Mouse (Mus musculus): Measurements from ENCODE around the gene Rps15a. TPM values are rescaled to one million over a fixed set of nuclear protein-coding genes. Genes with fewer than 3 reads are reported as not detected.

Rps15a gene
- polyA plus RNA-seq, 2 experiments: 1,027 to 6,071 TPM

DNA sequence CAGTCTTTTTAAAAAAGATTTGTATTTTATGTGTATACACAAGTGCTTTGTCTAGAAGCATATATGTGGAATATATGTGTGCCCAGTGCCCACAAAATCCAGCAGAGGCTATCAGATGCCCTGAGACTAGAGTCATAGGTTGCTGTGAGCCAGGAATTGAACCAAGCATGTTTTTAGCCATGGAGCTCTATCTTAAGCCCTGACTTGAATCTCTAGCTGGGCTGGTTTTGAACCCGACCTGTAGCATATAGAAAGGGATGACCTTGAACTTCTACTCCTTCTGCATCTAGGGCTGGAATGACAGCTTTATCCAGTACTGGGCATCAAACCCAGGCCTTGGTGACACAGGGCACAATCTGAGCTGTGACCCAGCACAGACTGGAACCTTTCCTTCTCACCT is 4.7 kb upstream of the Rps15a start:
- no peak overlapping the region for H3K27ac ChIP-seq (replicated peaks; ENCODE audit: low read depth, low read length)
- no peaks in the 10 kb centered on the region for H3K27me3 ChIP-seq (ENCODE audit: control insufficient read depth, insufficient read depth, low read length)
- H3K36me3 ChIP-seq (ENCODE audit: control insufficient read depth, insufficient read depth, low read length): peaks cover 65% of the 10 kb centered on the region
- no peak overlapping the region for H3K4me2 ChIP-seq (replicated peaks; ENCODE audit: low read depth, low read length, severe bottlenecking)
- WGBS: 83% methylated on average over 1 of the region's 1 CpGs
- H3K4me3 ChIP-seq (replicated peaks; ENCODE audit: low read length): no peak overlapping the region
- no peak for DNase-seq (ENCODE audit: low spot score)
- ATAC-seq (ENCODE audit: low FRiP score, low read depth): no peak
- H3K9ac ChIP-seq (ENCODE audit: low read depth, low read length, severe bottlenecking): no peak overlapping the region
- H3K9me3 ChIP-seq (ENCODE audit: control insufficient read depth, low read length): no peaks in the 10 kb centered on the region
- TF ChIP-seq POLR2A (IDR thresholded peaks at IDR 0.05; ENCODE audit: borderline replicate concordance, extremely low read depth, insufficient read depth, insufficient read length): no peak
- H3K4me1 ChIP-seq (ENCODE audit: control insufficient read depth, insufficient read depth, low read length): no peaks in the 10 kb centered on the region

- no peaks in the 10 kb centered on the region for H3K9me3 ChIP-seq (ENCODE audit: control insufficient read depth, low read length)
- H3K4me1 ChIP-seq (ENCODE audit: control insufficient read depth, insufficient read depth, low read length): no peaks in the 10 kb centered on the region
- no peak overlapping the region; the same call in 1 of the 2 replicates for H3K27ac ChIP-seq (replicated peaks; ENCODE audit: low read depth, low read length)
- no peak overlapping the region for H3K4me2 ChIP-seq (replicated peaks; ENCODE audit: low read depth, low read length, severe bottlenecking)
- no peak for DNase-seq (ENCODE audit: low spot score)
- H3K9ac ChIP-seq (ENCODE audit: low read depth, low read length, severe bottlenecking): no peak overlapping the region
- no peak overlapping the region for H3K4me3 ChIP-seq (replicated peaks; ENCODE audit: low read length)
- 71% methylated on average over 5 of the region's 5 CpGs for WGBS
- ATAC-seq (ENCODE audit: low FRiP score, low read depth): no peak
- H3K36me3 ChIP-seq (ENCODE audit: control insufficient read depth, insufficient read depth, low read length): peaks cover 64% of the 10 kb centered on the region
- no peaks in the 10 kb centered on the region for H3K27me3 ChIP-seq (ENCODE audit: control insufficient read depth, insufficient read depth, low read length)
- TF ChIP-seq POLR2A (IDR thresholded peaks at IDR 0.05; ENCODE audit: borderline replicate concordance, extremely low read depth, insufficient read depth, insufficient read length): no peak
Measured at GRCm38 (mm10) chr7:118119946-118120345, 4.0 kb upstream of the Rps15a start.

- H3K9ac ChIP-seq (ENCODE audit: low read depth, low read length, severe bottlenecking): no peak overlapping the region
- TF ChIP-seq POLR2A (IDR thresholded peaks at IDR 0.05; ENCODE audit: borderline replicate concordance, extremely low read depth, insufficient read depth, insufficient read length): no peak
- H3K27me3 ChIP-seq (ENCODE audit: control insufficient read depth, insufficient read depth, low read length): no peaks in the 10 kb centered on the region
- ATAC-seq (ENCODE audit: low FRiP score, low read depth) (no peak), DNase-seq (ENCODE audit: low spot score) (no peak)
- no peak overlapping the region for H3K4me3 ChIP-seq (replicated peaks; ENCODE audit: low read length)
- WGBS: 44% methylated on average over 2 of the region's 2 CpGs
- H3K4me1 ChIP-seq (ENCODE audit: control insufficient read depth, insufficient read depth, low read length): peaks cover 7% of the 10 kb centered on the region
- H3K4me2 ChIP-seq (replicated peaks; ENCODE audit: low read depth, low read length, severe bottlenecking): no peak overlapping the region
- no peak overlapping the region for H3K27ac ChIP-seq (replicated peaks; ENCODE audit: low read depth, low read length)
- H3K36me3 ChIP-seq (ENCODE audit: control insufficient read depth, insufficient read depth, low read length): peaks cover 65% of the 10 kb centered on the region
- no peaks in the 10 kb centered on the region for H3K9me3 ChIP-seq (ENCODE audit: control insufficient read depth, low read length)
Measured at GRCm38 (mm10) chr7:118119142-118119541, 3.2 kb upstream of the Rps15a start.

GRCm38 (mm10) chr7:118118426-118118825 is 2.4 kb upstream of the Rps15a start:
- Histone ChIP-seq H3K27ac (replicated peaks; ENCODE audit: low read depth, low read length) (no peak overlapping the region), H3K4me2 (replicated peaks; ENCODE audit: low read depth, low read length, severe bottlenecking) (no peak overlapping the region), H3K4me3 (replicated peaks; ENCODE audit: low read length) (no peak overlapping the region), H3K9ac (ENCODE audit: low read depth, low read length, severe bottlenecking) (no peak overlapping the region), H3K9me3 (ENCODE audit: control insufficient read depth, low read length) (no peaks in the 10 kb centered on the region), H3K4me1 (ENCODE audit: control insufficient read depth, insufficient read depth, low read length) (peaks cover 14% of the 10 kb centered on the region), H3K27me3 (ENCODE audit: control insufficient read depth, insufficient read depth, low read length) (no peaks in the 10 kb centered on the region), H3K36me3 (ENCODE audit: control insufficient read depth, insufficient read depth, low read length) (peaks cover 66% of the 10 kb centered on the region)
- DNase-seq (ENCODE audit: low spot score) (no peak), ATAC-seq (ENCODE audit: low FRiP score, low read depth) (no peak)
- 81% methylated on average over 3 of the region's 3 CpGs for WGBS
- no peak for TF ChIP-seq POLR2A (IDR thresholded peaks at IDR 0.05; ENCODE audit: borderline replicate concordance, extremely low read depth, insufficient read depth, insufficient read length)

GRCm38 (mm10) chr7:118117539-118118210 is 1.7 kb upstream of the Rps15a start:
- Histone ChIP-seq H3K36me3 (ENCODE audit: control insufficient read depth, insufficient read depth, low read length) (peaks cover 68% of the 10 kb centered on the region), H3K9ac (ENCODE audit: low read depth, low read length, severe bottlenecking) (no peak overlapping the region), H3K4me2 (replicated peaks; ENCODE audit: low read depth, low read length, severe bottlenecking) (no peak overlapping the region), H3K27me3 (ENCODE audit: control insufficient read depth, insufficient read depth, low read length) (no peaks in the 10 kb centered on the region), H3K9me3 (ENCODE audit: control insufficient read depth, low read length) (no peaks in the 10 kb centered on the region), H3K4me1 (ENCODE audit: control insufficient read depth, insufficient read depth, low read length) (peaks cover 21% of the 10 kb centered on the region), H3K4me3 (replicated peaks; ENCODE audit: low read length) (no peak overlapping the region), H3K27ac (replicated peaks; ENCODE audit: low read depth, low read length) (no peak overlapping the region)
- no peak for TF ChIP-seq POLR2A (IDR thresholded peaks at IDR 0.05; ENCODE audit: borderline replicate concordance, extremely low read depth, insufficient read depth, insufficient read length)
- no peak for DNase-seq (ENCODE audit: low spot score)
- no peak for ATAC-seq (ENCODE audit: low FRiP score, low read depth)
- WGBS: 47% methylated on average over 4 of the region's 4 CpGs
